Mouse (Mus musculus): ENCODE measurements around the gene Ptf1a.

Gene Ptf1a

GRCm38 (mm10) chr2:19455228-19455627 lies 9.8 kb downstream of the Ptf1a start:
- no peak for DNase-seq

- DNase-seq, result no peak
Measured at GRCm38 (mm10) chr2:19455857-19456482, 10.5 kb downstream of the Ptf1a start.

- DNase-seq, result no peak
Measured at GRCm38 (mm10) chr2:19458785-19459184, 13.3 kb downstream of the Ptf1a start.

- DNase-seq, result no peak
Measured at GRCm38 (mm10) chr2:19461940-19462339, 16.5 kb downstream of the Ptf1a start.

- no peak for DNase-seq
Measured at GRCm38 (mm10) chr2:19490262-19490661, 44.8 kb downstream of the Ptf1a start.

All from lung, postnatal 4 days (tissue).